Mouse (Mus musculus) megakaryocyte, embryonic 14.5 days (primary cell): ENCODE results near the gene Mettl3.

Experiments
- FLI1 ChIP-seq: IDR thresholded peaks from 2 replicates; pipeline ENCODE4 v1.6.1; 2012; ENCODE audit warnings: low read length, inconsistent platforms, mixed read lengths
- GATA1 ChIP-seq: IDR thresholded peaks from 3 replicates; pipeline ENCODE4 v1.6.1; 2012; ENCODE audit warnings: mixed read lengths, low read length, inconsistent platforms, borderline replicate concordance

DNA sequence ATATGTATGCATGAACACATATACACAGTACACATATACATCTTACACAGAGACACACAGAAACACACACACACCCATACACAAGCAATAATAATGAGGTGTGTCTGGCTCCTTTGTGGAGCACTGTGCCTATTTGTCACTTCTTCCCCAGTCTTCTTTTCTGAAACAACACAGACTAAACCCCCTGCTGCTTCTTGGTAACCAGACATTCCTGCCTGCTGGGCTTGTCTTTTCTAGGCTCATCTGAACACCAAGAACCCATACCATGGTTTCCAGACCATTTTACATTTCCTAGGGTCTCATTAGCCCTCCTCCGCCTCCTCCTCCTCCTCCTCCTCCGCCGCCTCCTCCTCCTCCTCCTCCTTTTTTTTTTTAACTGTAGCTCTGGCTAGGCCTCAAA, 27.2 kb upstream of the Mettl3 start:
- no peak for TF ChIP-seq GATA1
- TF ChIP-seq FLI1: no peak
